Mouse (Mus musculus) hindbrain, embryonic 13.5 days (tissue): ENCODE measurements around the gene Ssbp2. TPM values are rescaled to one million over a fixed set of nuclear protein-coding genes. Genes with fewer than 3 reads are reported as not detected.
A peak's percentile ranks its signal among the peaks of the same experiment; 100 is the strongest.

Source experiments
- ATAC-seq: fragments of 200-750 bp; cut with Nextera tagmentation; 2 replicates; pipeline ENCODE4 v1.8.0; 2017; ENCODE audit warnings: moderate TSS enrichment; ENCODE audit not compliant: low FRiP score
- H3K27ac ChIP-seq: fragments of 300-500 bp; sonication (generic); 2 replicates; pipeline ENCODE4 v1.5.1; 2015; ENCODE audit warnings: inconsistent platforms, mild to moderate bottlenecking, moderate library complexity
- H3K27me3 ChIP-seq: fragments of 300-500 bp; sonication (generic); 2 replicates; pipeline ENCODE4 v1.6.1; 2015; ENCODE audit warnings: mild to moderate bottlenecking, inconsistent platforms
- H3K36me3 ChIP-seq: fragments of 300-500 bp; sonication (generic); 2 replicates; pipeline ENCODE4 v1.6.1; 2015; ENCODE audit warnings: mild to moderate bottlenecking, inconsistent platforms
- H3K4me1 ChIP-seq: fragments of 300-500 bp; sonication (generic); replicated peaks from 2 replicates; pipeline ENCODE4 v1.6.1; 2015; ENCODE audit warnings: inconsistent platforms
- H3K4me2 ChIP-seq: fragments of 300-500 bp; sonication (generic); 2 replicates; pipeline ENCODE4 v1.6.1; 2015; ENCODE audit warnings: inconsistent platforms, mild to moderate bottlenecking, moderate library complexity
- H3K4me3 ChIP-seq: fragments of 300-500 bp; sonication (generic); 2 replicates; pipeline ENCODE4 v1.5.1; 2015; ENCODE audit warnings: mild to moderate bottlenecking, inconsistent platforms
- H3K9ac ChIP-seq: fragments of 300-500 bp; sonication (generic); 2 replicates; pipeline ENCODE4 v1.6.1; 2015; ENCODE audit warnings: mild to moderate bottlenecking, inconsistent platforms
- H3K9me3 ChIP-seq: fragments of 300-500 bp; sonication (generic); 2 replicates; pipeline ENCODE4 v1.6.1; 2016; ENCODE audit warnings: inconsistent platforms
- WGBS: fragments of 180-500 bp; shearing (Covaris S2); methylation state at CpG from one replicate; pipeline ENCODE4 v1.1.7; 2015; 5-methylcytosine and 5-hydroxymethylcytosine counted together
- polyA plus RNA-seq: library from polyadenylated mRNA; unstranded; fragments of >200 nt; fragmentation: Nextera tagmentation; extraction: Ambion mirVana; gene quantifications from 2 replicates; pipeline ENCODE4 v1.2.1, GENCODE M21; 2015

Gene Ssbp2
- polyA plus RNA-seq, 1 experiment from 2014 or later, result 205 TPM

DNA sequence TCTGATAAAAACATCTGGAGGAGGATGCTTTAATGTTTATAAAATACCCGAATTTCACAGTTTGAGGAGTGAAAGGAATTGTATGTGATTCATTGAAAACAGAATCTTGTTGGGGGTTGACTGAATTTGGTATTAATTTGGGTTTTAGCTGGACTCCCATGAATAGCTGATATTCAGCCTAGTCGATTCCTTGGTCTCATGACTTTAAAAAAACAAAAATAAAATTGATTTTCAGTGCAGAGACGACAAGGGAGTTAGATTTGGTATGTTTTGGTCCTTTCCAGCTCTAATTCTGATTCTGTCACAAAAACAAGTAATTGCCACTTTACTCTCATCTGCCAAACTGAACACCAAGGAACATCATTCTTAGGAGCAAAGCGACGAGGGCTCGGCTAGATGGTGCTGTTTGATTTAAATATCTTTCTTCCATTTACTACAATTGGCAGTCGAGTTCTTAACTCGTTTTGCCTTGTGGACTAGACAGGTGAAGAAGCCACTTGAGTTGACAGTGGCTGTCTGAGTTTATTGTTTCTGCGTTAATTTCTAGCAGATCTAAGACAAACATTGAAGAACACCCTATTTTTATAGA is 2.9 kb downstream of the Ssbp2 start:
- Histone ChIP-seq H3K27ac (no peak overlapping the region), H3K9ac (no peak overlapping the region), H3K4me2 (peak overlapping the region; percentile 88), H3K4me3 (peak overlapping the region; percentile 95), H3K27me3 (no peaks in the 10 kb centered on the region), H3K4me1 (peaks cover 27% of the 10 kb centered on the region), H3K9me3 (no peaks in the 10 kb centered on the region), H3K36me3 (no peaks in the 10 kb centered on the region)
- ATAC-seq, result no peak
- WGBS, result 21% methylated on average over 9 of the region's 9 CpGs

DNA sequence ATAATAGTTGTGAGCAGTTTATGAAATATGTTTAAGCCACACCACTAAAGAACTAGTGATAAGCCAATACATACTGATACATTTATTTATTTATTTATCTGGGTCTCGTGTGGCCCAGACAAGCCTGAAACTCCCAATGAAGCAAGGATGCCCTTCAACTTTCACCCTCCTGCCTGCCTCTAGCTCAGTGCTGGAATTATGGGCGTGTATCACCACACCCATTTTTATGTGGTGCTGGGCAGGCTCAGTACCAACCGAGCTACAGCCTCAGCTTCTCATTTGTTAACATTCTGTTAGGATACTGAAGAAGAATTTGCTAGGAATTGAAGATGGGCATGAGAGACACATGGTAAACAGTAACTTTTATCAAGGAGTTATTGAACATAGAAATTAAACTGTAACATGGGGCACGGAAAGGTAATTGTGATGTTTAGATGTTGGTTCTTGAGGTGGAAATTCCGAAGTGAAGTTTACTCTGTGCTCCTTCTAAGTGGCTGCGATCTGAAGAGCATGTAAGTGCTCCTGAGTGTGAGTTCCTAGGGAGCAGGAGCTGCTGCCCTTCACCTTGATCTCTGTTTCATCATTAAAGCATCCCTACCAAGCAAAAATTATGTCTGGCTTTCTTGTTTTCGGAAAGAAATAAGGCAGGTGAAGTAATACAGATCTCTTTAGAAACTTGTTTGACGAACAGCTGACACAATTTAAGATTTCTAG is 5.1 kb downstream of the Ssbp2 start:
- ATAC-seq, result no peak
- Histone ChIP-seq H3K9me3 (no peaks in the 10 kb centered on the region), H3K4me3 (no peak overlapping the region), H3K27ac (no peak overlapping the region), H3K4me2 (no peak overlapping the region), H3K27me3 (no peaks in the 10 kb centered on the region), H3K36me3 (no peaks in the 10 kb centered on the region), H3K4me1 (peaks cover 14% of the 10 kb centered on the region), H3K9ac (no peak overlapping the region)
- 87% methylated on average over 8 of the region's 8 CpGs for WGBS

DNA sequence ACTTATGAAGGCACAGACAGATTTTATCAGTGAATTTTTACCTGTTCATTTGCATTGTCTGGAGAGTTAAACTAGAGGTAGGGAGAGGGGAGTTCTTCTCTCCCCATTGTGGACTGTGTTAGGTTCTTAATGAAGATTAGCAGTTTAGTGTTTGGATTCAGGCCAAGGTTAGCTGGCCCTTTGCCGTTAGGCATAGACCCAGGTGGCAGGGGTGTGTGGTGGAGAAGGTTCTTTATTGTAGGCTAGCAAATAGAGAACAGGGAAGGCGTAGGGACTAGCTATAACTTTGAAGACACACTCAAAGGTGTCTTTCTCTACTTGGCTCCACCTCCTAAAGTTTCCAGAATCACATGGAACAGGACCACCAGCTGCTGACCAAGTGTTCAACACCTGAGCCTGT is 11.5 kb downstream of the Ssbp2 start:
- Histone ChIP-seq H3K4me2 (no peak overlapping the region), H3K27ac (no peak overlapping the region), H3K9me3 (no peaks in the 10 kb centered on the region), H3K9ac (no peak overlapping the region), H3K4me3 (no peak overlapping the region), H3K27me3 (no peaks in the 10 kb centered on the region), H3K36me3 (no peaks in the 10 kb centered on the region), H3K4me1 (peaks cover 10% of the 10 kb centered on the region)
- no peak for ATAC-seq
- WGBS, result 58% methylated on average over 2 of the region's 2 CpGs

DNA sequence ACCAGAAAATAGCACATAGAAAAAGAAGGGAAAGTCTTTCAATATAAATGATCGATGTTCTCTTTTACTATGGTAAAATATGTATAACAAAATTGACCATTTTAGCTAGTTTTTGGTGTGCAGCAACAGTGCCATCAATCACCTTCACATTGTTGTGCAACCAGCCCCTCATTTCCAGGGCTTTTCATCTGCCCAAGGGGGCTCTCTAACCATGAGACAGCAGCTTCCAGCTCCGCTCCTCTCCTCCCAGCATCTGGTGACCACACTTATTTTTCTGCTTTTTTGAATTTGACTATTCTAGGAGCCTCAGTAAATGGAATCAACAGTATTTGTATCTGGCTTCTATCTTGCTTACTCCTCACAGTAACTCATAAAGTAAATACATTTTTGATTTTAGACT is 11.9 kb downstream of the Ssbp2 start:
- H3K9me3 ChIP-seq, result no peaks in the 10 kb centered on the region
- peaks cover 10% of the 10 kb centered on the region for H3K4me1 ChIP-seq
- no peaks in the 10 kb centered on the region for H3K36me3 ChIP-seq
- ATAC-seq, result no peak
- H3K4me2 ChIP-seq, result no peak overlapping the region
- H3K27me3 ChIP-seq, result no peaks in the 10 kb centered on the region
- H3K4me3 ChIP-seq, result no peak overlapping the region
- H3K27ac ChIP-seq, result no peak overlapping the region
- 87% methylated on average over 2 of the region's 2 CpGs for WGBS
- no peak overlapping the region for H3K9ac ChIP-seq

DNA sequence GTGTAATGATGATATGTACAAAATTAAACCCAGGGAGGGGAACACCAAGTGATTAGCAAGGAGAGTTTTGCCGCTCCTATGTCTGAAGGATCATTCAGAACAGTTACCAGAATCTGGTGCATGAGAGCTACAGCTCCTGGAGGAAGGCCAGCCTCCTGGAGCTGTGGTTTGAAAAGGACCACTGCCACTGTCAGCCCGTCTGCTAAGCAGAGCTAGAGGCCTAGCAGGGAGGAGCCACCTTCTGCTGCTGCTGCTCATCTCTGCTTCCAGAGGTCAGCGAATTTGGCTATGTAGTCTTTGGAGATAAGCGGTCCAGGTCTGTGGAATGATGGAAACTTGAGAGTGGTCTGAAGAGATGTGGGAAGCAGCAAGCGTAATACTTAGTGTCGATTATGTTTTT is 13.4 kb downstream of the Ssbp2 start:
- H3K4me3 ChIP-seq, result no peak overlapping the region
- H3K9ac ChIP-seq, result peak overlapping the region; percentile 29; the same call in 1 of the 2 replicates
- no peak for ATAC-seq
- H3K36me3 ChIP-seq, result no peaks in the 10 kb centered on the region
- no peak overlapping the region for H3K27ac ChIP-seq
- H3K4me2 ChIP-seq, result no peak overlapping the region
- no peaks in the 10 kb centered on the region for H3K27me3 ChIP-seq
- H3K9me3 ChIP-seq, result no peaks in the 10 kb centered on the region
- peaks cover 16% of the 10 kb centered on the region for H3K4me1 ChIP-seq
- WGBS, result 67% methylated on average over 6 of the region's 6 CpGs

DNA sequence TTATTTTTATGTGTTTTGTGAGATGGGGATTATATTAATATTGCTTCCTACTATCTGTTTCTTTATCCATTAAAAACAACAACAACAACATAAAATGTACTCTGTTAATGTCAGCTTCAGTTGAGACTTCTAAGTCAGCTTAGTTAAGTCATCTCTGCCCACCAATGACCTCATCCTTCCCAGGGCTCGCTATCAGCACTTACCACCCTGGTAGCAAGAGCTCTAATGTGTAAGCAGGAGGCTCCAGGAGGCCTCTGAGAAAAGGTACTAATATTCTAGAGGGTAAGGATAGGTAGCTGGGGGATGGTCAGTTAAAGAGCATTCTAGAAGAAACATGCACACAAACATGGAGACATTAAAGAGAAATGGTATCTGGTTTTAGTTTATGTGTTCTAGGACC is 13.9 kb downstream of the Ssbp2 start:
- Histone ChIP-seq H3K4me1 (peaks cover 16% of the 10 kb centered on the region), H3K9ac (no peak overlapping the region), H3K4me3 (no peak overlapping the region), H3K4me2 (no peak overlapping the region), H3K9me3 (no peaks in the 10 kb centered on the region), H3K27ac (no peak overlapping the region), H3K36me3 (no peaks in the 10 kb centered on the region), H3K27me3 (no peaks in the 10 kb centered on the region)
- 56% methylated on average over 1 of the region's 1 CpGs for WGBS
- no peak for ATAC-seq

DNA sequence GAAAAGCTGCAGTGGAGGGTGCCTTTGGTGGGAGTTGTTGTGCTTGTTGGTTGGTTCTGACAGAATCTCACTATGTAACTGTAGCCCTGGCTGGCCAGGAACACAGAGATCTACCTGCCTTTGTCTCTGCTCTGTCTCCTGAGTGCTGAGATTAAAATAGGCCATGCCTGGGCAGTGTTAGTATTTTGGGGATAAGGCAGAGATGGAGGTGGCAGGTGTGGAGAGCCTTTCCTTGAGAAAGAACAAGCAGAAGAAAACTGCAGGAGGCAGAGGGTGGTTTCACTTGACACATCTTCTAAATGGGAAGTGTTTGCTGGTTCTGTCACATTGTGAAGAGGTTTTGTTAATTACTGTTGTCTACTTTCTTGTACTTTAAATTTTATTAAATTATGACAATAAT is 15.8 kb downstream of the Ssbp2 start:
- no peaks in the 10 kb centered on the region for H3K27me3 ChIP-seq
- ATAC-seq, result no peak
- H3K4me3 ChIP-seq, result no peak overlapping the region
- no peak overlapping the region for H3K9ac ChIP-seq
- H3K4me2 ChIP-seq, result no peak overlapping the region
- no peaks in the 10 kb centered on the region for H3K36me3 ChIP-seq
- H3K4me1 ChIP-seq, result peaks cover 16% of the 10 kb centered on the region
- no peak overlapping the region for H3K27ac ChIP-seq
- H3K9me3 ChIP-seq, result no peaks in the 10 kb centered on the region

DNA sequence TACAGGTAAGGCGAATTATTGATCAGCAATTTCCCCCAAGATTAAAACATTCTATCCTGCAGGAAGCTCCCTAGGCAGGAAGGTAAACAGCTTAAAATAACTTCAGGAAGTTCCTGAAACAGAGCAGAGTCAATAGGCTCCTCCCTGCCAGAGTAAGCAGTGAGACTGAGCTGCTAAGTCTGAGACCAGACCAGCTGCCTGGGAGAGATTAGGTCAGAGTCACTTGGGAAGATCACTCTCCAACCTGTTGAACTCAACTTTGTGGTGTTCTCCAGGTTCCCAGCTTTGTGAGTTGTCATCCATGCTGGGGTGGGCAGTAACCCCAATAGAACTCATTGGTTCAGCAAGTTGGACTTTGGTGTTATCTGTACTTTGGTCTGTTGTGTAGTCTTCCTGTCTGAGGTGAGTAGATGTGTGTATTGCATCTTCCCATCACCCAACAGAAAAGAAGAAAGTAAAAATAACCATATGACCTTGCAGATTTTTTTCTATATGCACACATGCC is 16.6 kb downstream of the Ssbp2 start:
- H3K27ac ChIP-seq, result no peak overlapping the region
- ATAC-seq, result no peak
- no peaks in the 10 kb centered on the region for H3K9me3 ChIP-seq
- no peak overlapping the region for H3K9ac ChIP-seq
- no peaks in the 10 kb centered on the region for H3K36me3 ChIP-seq
- 100% methylated on average over 1 of the region's 1 CpGs for WGBS
- H3K27me3 ChIP-seq, result no peaks in the 10 kb centered on the region
- H3K4me3 ChIP-seq, result no peak overlapping the region
- peaks cover 12% of the 10 kb centered on the region for H3K4me1 ChIP-seq
- no peak overlapping the region for H3K4me2 ChIP-seq

DNA sequence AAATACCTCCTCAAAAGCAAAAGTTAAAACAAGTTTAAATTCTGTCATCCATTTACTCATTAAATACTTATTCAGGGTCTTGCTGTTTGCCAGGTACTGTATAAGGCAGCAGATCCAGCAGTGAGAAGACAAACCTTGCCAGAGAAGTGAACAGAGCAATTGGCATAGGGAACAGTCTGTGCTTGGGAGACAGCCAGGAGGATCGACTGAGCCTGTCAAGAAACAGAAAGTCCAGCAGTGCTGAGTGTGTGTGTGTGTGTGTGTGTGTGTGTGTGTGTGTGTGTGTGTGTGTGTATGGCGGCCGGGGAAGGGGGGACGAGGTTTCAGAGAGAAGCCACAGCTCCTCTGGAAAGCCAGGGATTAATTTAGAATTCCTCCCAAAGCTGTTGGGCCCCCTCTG is 17.9 kb downstream of the Ssbp2 start:
- H3K4me1 ChIP-seq, result peaks cover 11% of the 10 kb centered on the region
- no peaks in the 10 kb centered on the region for H3K9me3 ChIP-seq
- WGBS, result 37% methylated on average over 1 of the region's 4 CpGs
- no peak overlapping the region for H3K27ac ChIP-seq
- no peak overlapping the region for H3K4me3 ChIP-seq
- ATAC-seq, result peak; percentile 72; the same call in 1 of the 2 replicates
- H3K36me3 ChIP-seq, result no peaks in the 10 kb centered on the region
- H3K27me3 ChIP-seq, result no peaks in the 10 kb centered on the region
- H3K4me2 ChIP-seq, result no peak overlapping the region
- H3K9ac ChIP-seq, result no peak overlapping the region

DNA sequence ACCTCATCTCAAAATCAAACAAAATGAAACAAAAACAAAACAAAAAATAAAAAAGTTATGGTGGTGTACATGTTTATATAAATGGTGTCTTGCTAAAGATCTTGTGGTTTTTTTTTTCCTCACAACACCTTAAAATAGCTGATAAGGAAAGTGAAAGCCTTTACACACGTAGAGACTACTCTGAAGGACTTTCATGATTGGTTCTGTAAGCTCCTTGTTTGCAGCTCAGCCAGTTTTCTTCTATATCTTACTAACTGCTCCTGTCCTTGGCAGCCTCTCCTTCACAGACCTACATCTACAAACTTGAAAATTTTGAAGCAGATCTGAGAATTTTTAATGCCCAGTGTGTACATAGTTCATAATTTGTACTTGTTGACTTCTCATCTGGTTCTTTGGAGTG is 24.2 kb downstream of the Ssbp2 start:
- Histone ChIP-seq H3K9me3 (no peaks in the 10 kb centered on the region), H3K9ac (no peak overlapping the region), H3K4me1 (0 out of 2 replicates have a peak, but pooled peaks cover 5% of the 10 kb centered on the region), H3K27me3 (no peaks in the 10 kb centered on the region), H3K36me3 (no peaks in the 10 kb centered on the region), H3K27ac (no peak overlapping the region), H3K4me3 (no peak overlapping the region), H3K4me2 (no peak overlapping the region)
- 96% methylated on average over 1 of the region's 1 CpGs for WGBS
- ATAC-seq, result no peak

DNA sequence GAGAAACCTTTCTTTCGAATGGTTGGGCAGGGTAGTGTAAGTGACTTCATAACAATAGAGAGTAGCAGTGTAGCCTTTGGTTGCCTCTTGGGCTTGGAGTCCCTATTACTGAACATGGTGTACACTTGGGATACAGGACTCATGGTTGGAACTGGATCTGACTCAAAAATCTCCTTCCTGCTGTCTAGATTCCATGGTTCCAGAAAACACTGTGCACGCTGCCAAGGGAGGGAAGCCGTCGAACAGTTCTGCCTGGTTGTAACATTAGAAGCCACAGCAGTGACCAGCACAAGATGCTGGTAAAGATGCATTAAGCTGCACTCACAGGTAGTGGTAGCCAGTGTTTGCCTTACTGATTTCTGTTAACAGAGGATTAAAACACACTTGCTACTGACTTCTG is 32.0 kb downstream of the Ssbp2 start:
- Histone ChIP-seq H3K4me2 (no peak overlapping the region), H3K4me3 (no peak overlapping the region), H3K36me3 (no peaks in the 10 kb centered on the region), H3K9me3 (no peaks in the 10 kb centered on the region), H3K27ac (no peak overlapping the region), H3K27me3 (no peaks in the 10 kb centered on the region), H3K9ac (no peak overlapping the region), H3K4me1 (0 out of 2 replicates have a peak, but pooled peaks cover 10% of the 10 kb centered on the region)
- no peak for ATAC-seq
- WGBS, result 91% methylated on average over 4 of the region's 4 CpGs

DNA sequence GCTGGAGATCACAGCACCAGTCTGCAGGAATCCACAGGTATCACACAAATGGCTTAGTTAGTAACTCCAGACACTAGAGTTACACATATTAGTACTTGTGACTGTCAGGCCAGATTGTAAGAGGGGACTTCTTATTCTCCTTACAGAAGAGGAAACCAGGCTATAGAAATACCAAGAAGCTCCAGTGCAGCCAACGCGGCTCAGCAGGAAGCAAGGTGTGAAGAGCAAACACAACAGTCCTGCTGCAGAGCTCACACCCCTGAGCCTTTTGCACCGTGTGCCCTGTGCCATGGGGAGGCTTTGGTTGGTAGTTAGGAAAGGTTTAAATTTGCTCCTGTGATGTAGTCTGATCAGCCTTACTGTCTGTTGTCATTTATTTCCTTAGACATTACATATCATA is 37.0 kb downstream of the Ssbp2 start:
- Histone ChIP-seq H3K4me1 (no peaks in the 10 kb centered on the region), H3K36me3 (peaks cover 8% of the 10 kb centered on the region; the same call in 1 of the 2 replicates), H3K27ac (no peak overlapping the region), H3K9me3 (no peaks in the 10 kb centered on the region), H3K9ac (no peak overlapping the region), H3K4me2 (no peak overlapping the region), H3K4me3 (no peak overlapping the region), H3K27me3 (no peaks in the 10 kb centered on the region)
- ATAC-seq, result no peak
- 87% methylated on average over 3 of the region's 3 CpGs for WGBS

DNA sequence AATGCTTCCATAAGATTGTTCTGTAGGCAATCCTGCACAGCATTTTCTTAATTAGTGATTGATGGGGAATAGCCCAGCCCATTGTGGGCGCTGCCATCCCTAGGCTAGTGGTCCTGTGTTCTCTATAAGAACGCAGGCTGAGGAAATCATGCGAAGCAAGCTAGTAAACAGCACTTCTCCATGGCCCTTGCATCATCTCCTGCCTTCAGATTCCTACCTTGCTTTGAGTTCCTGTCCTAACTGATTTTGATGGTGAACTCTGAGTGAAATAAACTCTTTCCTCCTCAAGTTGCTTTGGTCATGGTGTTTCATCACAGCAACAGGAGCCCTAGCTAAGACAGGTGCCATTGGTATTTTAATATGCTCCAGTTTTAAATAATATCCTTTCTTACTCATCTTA is 41.7 kb downstream of the Ssbp2 start:
- Histone ChIP-seq H3K9ac (no peak overlapping the region), H3K27ac (no peak overlapping the region), H3K4me3 (no peak overlapping the region), H3K9me3 (no peaks in the 10 kb centered on the region), H3K27me3 (no peaks in the 10 kb centered on the region), H3K4me1 (no peaks in the 10 kb centered on the region), H3K4me2 (no peak overlapping the region), H3K36me3 (peaks cover 8% of the 10 kb centered on the region; the same call in 1 of the 2 replicates)
- ATAC-seq, result no peak
- WGBS, result 92% methylated on average over 3 of the region's 3 CpGs
